Mouse (Mus musculus): Measurements from ENCODE around the gene Uqcc1. TPM values are rescaled to one million over a fixed set of nuclear protein-coding genes. Genes with fewer than 3 reads are reported as not detected.

Uqcc1 gene
- polyA plus RNA-seq, 1 experiment from 2014 or later, result 71.5 TPM

GRCm38 (mm10) chr2:155820779-155821178, 109.3 kb downstream of the Uqcc1 start:
- Histone ChIP-seq H3K27me3 (no peaks in the 10 kb centered on the region), H3K4me2 (replicated peaks) (no peak overlapping the region), H3K9me3 (no peaks in the 10 kb centered on the region), H3K4me1 (peaks cover 18% of the 10 kb centered on the region; the same call in 1 of the 2 replicates), H3K9ac (no peak overlapping the region), H3K36me3 (peaks cover 44% of the 10 kb centered on the region), H3K27ac (no peak overlapping the region), H3K4me3 (no peak overlapping the region)
- WGBS, result 85% methylated on average over 5 of the region's 5 CpGs
- ATAC-seq (ENCODE audit: insufficient number of reproducible peaks, insufficient read depth, low FRiP score, low TSS enrichment), result no peak

- H3K4me3 ChIP-seq, result peak overlapping the region; percentile 62
- peak overlapping the region; percentile 95 for H3K4me2 ChIP-seq (replicated peaks)
- no peaks in the 10 kb centered on the region for H3K9me3 ChIP-seq
- H3K27me3 ChIP-seq, result no peaks in the 10 kb centered on the region
- H3K27ac ChIP-seq, result peak overlapping the region; percentile 84
- H3K9ac ChIP-seq, result peak overlapping the region; percentile 70
- 61% methylated on average over 6 of the region's 6 CpGs for WGBS
- H3K4me1 ChIP-seq, result peaks cover 11% of the 10 kb centered on the region; the same call in 1 of the 2 replicates
- peaks cover 44% of the 10 kb centered on the region for H3K36me3 ChIP-seq
- ATAC-seq (ENCODE audit: insufficient number of reproducible peaks, insufficient read depth, low FRiP score, low TSS enrichment), result peak; percentile 57
These were observed 110.5 kb downstream of the Uqcc1 start for GRCm38 (mm10) chr2:155819449-155820251.

- Histone ChIP-seq H3K36me3 (peaks cover 44% of the 10 kb centered on the region), H3K27ac (peak within 1 kb of the TSS; percentile 84), H3K27me3 (no peaks in the 10 kb centered on the region), H3K4me2 (replicated peaks) (peak within 1 kb of the TSS; percentile 95), H3K4me1 (peaks cover 11% of the 10 kb centered on the region; the same call in 1 of the 2 replicates), H3K9ac (peak within 1 kb of the TSS; percentile 70), H3K4me3 (peak within 1 kb of the TSS; percentile 62), H3K9me3 (no peaks in the 10 kb centered on the region)
- ATAC-seq (ENCODE audit: insufficient number of reproducible peaks, insufficient read depth, low FRiP score, low TSS enrichment), result no peak
These were observed 110.9 kb downstream of the Uqcc1 start, which contains the start of gene BC029722 for GRCm38 (mm10) chr2:155819392-155819448. BC029722 (minus strand) TSS chr2:155819426.

- Histone ChIP-seq H3K36me3 (peaks cover 41% of the 10 kb centered on the region), H3K27me3 (no peaks in the 10 kb centered on the region), H3K9me3 (no peaks in the 10 kb centered on the region), H3K4me2 (replicated peaks) (peak overlapping the region; percentile 95), H3K27ac (peak overlapping the region; percentile 84), H3K9ac (peak overlapping the region; percentile 70), H3K4me3 (peak overlapping the region; percentile 62), H3K4me1 (peaks cover 11% of the 10 kb centered on the region; the same call in 1 of the 2 replicates)
- peak; percentile 91 for ATAC-seq (ENCODE audit: insufficient number of reproducible peaks, insufficient read depth, low FRiP score, low TSS enrichment)
- WGBS, result 2% methylated on average over 37 of the region's 37 CpGs
These were observed 111.3 kb downstream of the Uqcc1 start for GRCm38 (mm10) chr2:155818596-155819391.

GRCm38 (mm10) chr2:155817301-155818245, 112.5 kb downstream of the Uqcc1 start:
- WGBS, result 79% methylated on average over 10 of the region's 10 CpGs
- Histone ChIP-seq H3K4me1 (peaks cover 11% of the 10 kb centered on the region; the same call in 1 of the 2 replicates), H3K9me3 (no peaks in the 10 kb centered on the region), H3K36me3 (peaks cover 29% of the 10 kb centered on the region), H3K27ac (no peak overlapping the region), H3K4me3 (peak overlapping the region; percentile 62; the same call in 1 of the 2 replicates), H3K4me2 (replicated peaks) (no peak overlapping the region; the same call in 1 of the 2 replicates), H3K9ac (0 out of 2 replicates have a peak overlapping the region, but pooled peaks have one; percentile 70), H3K27me3 (no peaks in the 10 kb centered on the region)
- no peak for ATAC-seq (ENCODE audit: insufficient number of reproducible peaks, insufficient read depth, low FRiP score, low TSS enrichment)

GRCm38 (mm10) chr2:155816179-155816578, 113.9 kb downstream of the Uqcc1 start:
- no peaks in the 10 kb centered on the region for H3K9me3 ChIP-seq
- ATAC-seq (ENCODE audit: insufficient number of reproducible peaks, insufficient read depth, low FRiP score, low TSS enrichment), result no peak
- no peak overlapping the region for H3K9ac ChIP-seq
- peaks cover 11% of the 10 kb centered on the region; the same call in 1 of the 2 replicates for H3K4me1 ChIP-seq
- 100% methylated on average over 1 of the region's 1 CpGs for WGBS
- no peaks in the 10 kb centered on the region for H3K27me3 ChIP-seq
- no peak overlapping the region for H3K4me3 ChIP-seq
- H3K36me3 ChIP-seq, result peaks cover 17% of the 10 kb centered on the region
- H3K27ac ChIP-seq, result no peak overlapping the region
- H3K4me2 ChIP-seq (replicated peaks), result no peak overlapping the region

- peaks cover 5% of the 10 kb centered on the region for H3K36me3 ChIP-seq
- no peak overlapping the region for H3K27ac ChIP-seq
- no peaks in the 10 kb centered on the region for H3K9me3 ChIP-seq
- H3K4me3 ChIP-seq, result no peak overlapping the region
- no peak overlapping the region for H3K4me2 ChIP-seq (replicated peaks)
- ATAC-seq (ENCODE audit: insufficient number of reproducible peaks, insufficient read depth, low FRiP score, low TSS enrichment), result no peak
- H3K9ac ChIP-seq, result no peak overlapping the region
- peaks cover 11% of the 10 kb centered on the region; the same call in 1 of the 2 replicates for H3K4me1 ChIP-seq
- WGBS, result 29% methylated on average over 5 of the region's 5 CpGs
- H3K27me3 ChIP-seq, result no peaks in the 10 kb centered on the region
These were observed 115.3 kb downstream of the Uqcc1 start for GRCm38 (mm10) chr2:155814829-155815228.

GRCm38 (mm10) chr2:155812637-155813036, 117.5 kb downstream of the Uqcc1 start:
- Histone ChIP-seq H3K4me3 (no peak overlapping the region), H3K9me3 (no peaks in the 10 kb centered on the region), H3K9ac (no peak overlapping the region), H3K27ac (no peak overlapping the region), H3K4me2 (replicated peaks) (no peak overlapping the region), H3K27me3 (no peaks in the 10 kb centered on the region), H3K4me1 (no peaks in the 10 kb centered on the region), H3K36me3 (no peaks in the 10 kb centered on the region)
- no peak for ATAC-seq (ENCODE audit: insufficient number of reproducible peaks, insufficient read depth, low FRiP score, low TSS enrichment)
- WGBS, result 74% methylated on average over 4 of the region's 4 CpGs

GRCm38 (mm10) chr2:155811821-155812396, 118.2 kb downstream of the Uqcc1 start:
- no peaks in the 10 kb centered on the region for H3K4me1 ChIP-seq
- no peak overlapping the region for H3K4me3 ChIP-seq
- no peak overlapping the region for H3K27ac ChIP-seq
- H3K36me3 ChIP-seq, result no peaks in the 10 kb centered on the region
- H3K9me3 ChIP-seq, result no peaks in the 10 kb centered on the region
- H3K9ac ChIP-seq, result no peak overlapping the region
- WGBS, result 43% methylated on average over 16 of the region's 16 CpGs
- no peak for ATAC-seq (ENCODE audit: insufficient number of reproducible peaks, insufficient read depth, low FRiP score, low TSS enrichment)
- H3K27me3 ChIP-seq, result no peaks in the 10 kb centered on the region
- H3K4me2 ChIP-seq (replicated peaks), result no peak overlapping the region

GRCm38 (mm10) chr2:155809620-155810019, 120.5 kb downstream of the Uqcc1 start:
- no peak overlapping the region for H3K4me3 ChIP-seq
- H3K9ac ChIP-seq, result no peak overlapping the region
- H3K4me1 ChIP-seq, result no peaks in the 10 kb centered on the region
- H3K27ac ChIP-seq, result no peak overlapping the region
- H3K27me3 ChIP-seq, result 0 out of 2 replicates have a peak, but pooled peaks cover 4% of the 10 kb centered on the region
- no peaks in the 10 kb centered on the region for H3K36me3 ChIP-seq
- no peak for ATAC-seq (ENCODE audit: insufficient number of reproducible peaks, insufficient read depth, low FRiP score, low TSS enrichment)
- H3K9me3 ChIP-seq, result no peaks in the 10 kb centered on the region
- WGBS, result 85% methylated on average over 4 of the region's 4 CpGs
- H3K4me2 ChIP-seq (replicated peaks), result no peak overlapping the region

GRCm38 (mm10) chr2:155807408-155807807, 122.7 kb downstream of the Uqcc1 start:
- Histone ChIP-seq H3K36me3 (no peaks in the 10 kb centered on the region), H3K27ac (no peak overlapping the region), H3K4me2 (replicated peaks) (no peak overlapping the region), H3K4me1 (no peaks in the 10 kb centered on the region), H3K27me3 (0 out of 2 replicates have a peak, but pooled peaks cover 4% of the 10 kb centered on the region), H3K4me3 (no peak overlapping the region), H3K9me3 (no peaks in the 10 kb centered on the region), H3K9ac (no peak overlapping the region)
- ATAC-seq (ENCODE audit: insufficient number of reproducible peaks, insufficient read depth, low FRiP score, low TSS enrichment), result no peak
- WGBS, result 86% methylated on average over 4 of the region's 4 CpGs

Data from embryonic facial prominence, embryonic 12.5 days (tissue).